Comparison of ENCODE assay signal across 21 mouse cellular contexts in the genomic region with DNA sequence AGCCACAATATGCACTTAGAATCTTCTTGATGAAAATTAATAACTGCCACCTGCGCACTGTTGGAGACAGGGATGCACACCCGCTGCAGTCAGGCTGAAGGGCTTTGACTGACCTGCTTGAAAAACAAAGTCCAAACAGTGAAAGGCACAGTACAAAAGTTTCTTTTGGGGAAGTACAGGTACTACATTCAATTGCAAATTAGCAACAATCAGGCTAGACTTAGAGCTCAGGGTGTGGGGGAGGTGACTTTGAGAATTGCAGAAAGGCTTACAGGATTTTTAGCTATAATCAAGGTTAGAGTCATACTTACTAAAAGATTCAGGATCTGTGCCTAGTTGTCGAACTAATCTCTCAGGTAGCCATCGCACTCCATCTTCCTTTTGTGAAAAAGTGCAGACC.
"Had no signal": no experiment of that assay in that cellular context is flagged by ENCODE, and none has a peak within 500 bp of the region (broad histone marks: within the 10 kb centered on the region; RNA-seq: fewer than 3 reads in every experiment).

No protein-coding gene starts in this region.

- H3K36me3 ChIP-seq: liver, embryonic 15.5 days; lung, embryonic 15.5 days; midbrain, embryonic 10.5 days; midbrain, embryonic 12.5 days; neural tube, embryonic 13.5 days had no signal

- H3K4me1 ChIP-seq: liver, embryonic 15.5 days; lung, embryonic 15.5 days; megakaryocyte, embryonic 14.5 days; midbrain, embryonic 10.5 days; midbrain, embryonic 12.5 days; neural tube, embryonic 13.5 days had no signal

- DNase-seq: liver, postnatal 0 days; lung, adult 2 months; lung, postnatal 14 days; lung, postnatal 36 days; midbrain, embryonic 14.5 days; right cerebral cortex, postnatal 14 days; right cerebral cortex, postnatal 4 days; spleen, adult 18-20 months; thymus, adult 18-20 months; thymus, postnatal 14 days; thymus, postnatal 36 days had no signal

- H3K4me2 ChIP-seq: liver, embryonic 15.5 days; lung, embryonic 15.5 days; midbrain, embryonic 12.5 days; neural tube, embryonic 13.5 days had no signal

- ATAC-seq: liver, postnatal 0 days; lung, postnatal 0 days; midbrain, embryonic 16.5 days had no signal

- H3K27me3 ChIP-seq: liver, embryonic 15.5 days; lung, embryonic 15.5 days; megakaryocyte, embryonic 14.5 days; midbrain, embryonic 12.5 days; neural tube, embryonic 13.5 days had no signal

- H3K27ac ChIP-seq: liver, embryonic 15.5 days; lung, embryonic 15.5 days; macrophage; midbrain, embryonic 10.5 days; midbrain, embryonic 12.5 days; neural tube, embryonic 13.5 days had no signal

- H3K4me3 ChIP-seq: liver, embryonic 15.5 days; lung, embryonic 15.5 days; megakaryocyte, embryonic 14.5 days; midbrain, embryonic 10.5 days; midbrain, embryonic 12.5 days; myocyte; neural tube, embryonic 13.5 days had no signal

- H3K9me3 ChIP-seq: liver, embryonic 15.5 days; lung, embryonic 15.5 days; midbrain, embryonic 10.5 days; midbrain, embryonic 12.5 days; neural tube, embryonic 13.5 days had no signal

- H3K9ac ChIP-seq: liver, embryonic 15.5 days; liver, postnatal 0 days; lung, embryonic 15.5 days; midbrain, embryonic 12.5 days; neural tube, embryonic 13.5 days had no signal
